Mouse (Mus musculus): ENCODE data around the gene Nup35. TPM values are rescaled to one million over a fixed set of nuclear protein-coding genes. Genes with fewer than 3 reads are reported as not detected.

Nup35 gene
- polyA plus RNA-seq (2012; rRNA removed) = 19.4 and 19.7 TPM in 2 replicates

DNA sequence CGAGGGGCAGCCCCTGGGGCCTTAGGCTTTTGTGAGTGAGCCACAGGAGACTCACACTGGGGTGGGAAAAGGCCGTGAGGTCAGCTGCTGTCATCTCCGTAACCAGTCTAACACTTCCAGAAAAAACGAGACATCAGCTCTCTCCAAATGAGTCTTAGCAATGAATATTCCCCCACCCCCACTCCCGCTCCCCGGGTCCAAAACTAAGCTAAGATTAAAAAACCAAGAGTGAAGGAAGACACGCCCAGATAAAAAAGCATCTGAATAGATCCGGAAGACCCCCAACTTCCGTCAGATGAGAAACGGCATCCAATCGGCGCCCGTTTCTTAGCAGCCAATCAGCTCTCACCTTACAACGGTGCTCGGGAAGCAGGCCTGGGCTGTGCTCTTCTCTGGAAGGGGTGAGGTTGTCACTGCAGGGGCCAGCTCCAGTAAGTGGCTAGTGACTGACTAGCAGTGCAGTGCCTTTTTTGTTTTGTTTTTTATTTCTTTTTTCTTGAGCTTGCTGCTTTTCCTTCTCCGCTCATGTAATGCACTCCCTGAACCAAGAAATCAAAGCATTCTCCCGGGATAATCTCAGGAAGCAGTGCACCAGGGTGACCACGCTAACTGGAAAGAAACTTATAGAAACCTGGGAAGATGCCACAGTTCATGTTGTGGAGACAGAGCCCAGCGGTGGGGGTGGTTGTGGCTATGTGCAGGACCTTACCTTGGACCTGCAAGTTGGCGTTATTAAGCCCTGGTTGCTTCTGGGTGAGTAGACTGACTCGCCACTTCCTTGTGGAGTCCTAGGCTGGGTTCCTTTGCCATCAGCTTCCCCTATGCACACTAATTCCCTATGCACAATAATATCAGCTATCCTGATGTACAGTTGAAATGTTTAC, at the start of gene Nup35, which contains the start of gene Dusp19:
Nup35 (plus strand) TSS at position 383 of the 884 bp plus-strand sequence.
Dusp19 (plus strand) TSS at position 192 of the 884 bp plus-strand sequence.
- peak; percentile 75 for DNase-seq (ENCODE audit: low read depth, low spot score)
- WGBS = 1% methylated on average over 21 of the region's 21 CpGs

DNA sequence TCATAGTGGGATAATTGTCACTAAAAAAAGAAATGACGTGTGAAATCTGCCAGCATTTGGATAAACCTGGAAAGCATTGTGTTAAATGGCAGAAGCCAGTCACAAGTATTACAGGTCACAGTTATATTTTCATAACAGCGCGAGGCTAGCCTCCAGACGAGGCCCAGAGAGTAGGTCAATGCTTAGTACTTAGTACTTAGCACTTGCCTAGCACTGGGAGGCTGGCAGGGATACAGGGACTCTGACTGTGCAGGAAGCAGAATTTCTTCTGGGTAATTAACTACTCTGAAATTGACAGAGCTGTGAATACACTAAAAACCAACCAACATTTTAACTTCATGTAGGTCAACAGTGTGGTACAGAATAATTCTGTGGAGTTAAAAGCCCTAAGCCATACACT, 49.6 kb upstream of the Nup35 start:
- WGBS = 88% methylated on average over 4 of the region's 4 CpGs
- DNase-seq (ENCODE audit: low read depth, low spot score) = no peak

DNA sequence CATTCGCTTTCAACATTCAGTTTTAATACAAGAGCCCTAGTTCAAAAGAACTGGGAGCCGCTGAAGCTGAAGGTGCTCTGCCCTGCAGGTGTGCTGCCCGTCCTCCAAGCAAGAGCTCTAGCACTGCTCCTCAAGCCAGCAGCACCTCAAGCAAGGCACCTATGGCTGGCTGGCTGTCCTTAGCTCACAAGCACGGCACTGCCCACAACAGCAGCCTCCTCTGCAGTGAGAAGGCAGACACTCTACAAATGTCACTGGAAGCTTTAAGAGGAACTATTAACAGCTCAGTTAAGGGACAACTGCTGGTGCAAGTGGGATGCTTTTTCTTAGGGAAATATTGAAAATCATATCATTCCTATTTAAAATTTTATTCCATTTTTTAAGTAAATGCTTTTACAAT, 46.4 kb upstream of the Nup35 start:
- no peak for DNase-seq (ENCODE audit: low read depth, low spot score)
- WGBS = 67% methylated on average over 4 of the region's 4 CpGs

DNA sequence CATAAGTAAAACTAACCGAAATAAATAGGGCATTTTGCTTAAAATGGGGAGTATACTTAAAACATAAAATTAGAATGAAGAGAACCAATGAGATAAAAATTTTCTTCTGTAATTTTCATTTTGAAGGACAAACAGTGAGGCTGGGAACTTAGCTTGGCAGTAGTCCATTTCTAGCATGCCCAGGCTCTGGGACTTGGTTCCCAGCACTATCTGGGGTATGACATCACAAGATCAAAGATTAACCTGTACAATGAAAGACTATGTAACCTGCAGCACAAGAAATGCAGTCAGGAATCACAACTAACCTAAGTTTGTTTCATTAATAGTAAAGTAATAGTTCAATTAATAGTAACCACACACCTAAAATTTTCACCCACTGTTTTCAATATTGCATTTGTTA, 39.8 kb upstream of the Nup35 start:
- WGBS = 96% methylated on average over 1 of the region's 1 CpGs
- no peak for DNase-seq (ENCODE audit: low read depth, low spot score)

DNA sequence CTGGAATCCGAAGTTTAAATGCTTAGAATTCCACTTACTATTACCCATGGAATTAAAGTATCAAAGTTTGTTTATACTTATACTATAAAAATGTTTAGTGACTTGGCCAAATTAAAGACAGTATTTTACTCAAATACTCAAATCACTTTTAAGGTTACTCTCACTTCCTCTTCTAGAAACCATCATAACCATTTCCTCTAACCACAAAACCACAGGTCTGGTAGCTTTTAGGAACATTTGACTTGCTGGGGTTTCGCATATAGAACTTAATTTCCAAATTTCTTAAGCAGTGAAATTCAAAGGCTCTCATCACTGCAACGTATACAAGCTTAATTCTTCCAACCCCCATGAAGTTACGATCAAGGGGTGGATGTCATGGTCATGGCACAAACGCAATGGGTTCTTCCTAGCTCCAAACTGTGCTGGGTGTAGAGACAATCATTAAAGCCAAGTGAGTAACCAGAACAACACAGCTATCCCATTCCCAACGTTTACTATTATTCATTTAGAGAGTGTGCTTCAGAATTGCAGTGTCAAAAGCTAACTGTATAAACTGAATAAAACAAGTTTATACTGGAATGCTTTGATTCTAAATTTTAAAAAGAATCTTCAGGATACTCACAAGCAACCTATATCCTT, 37.7 kb upstream of the Nup35 start:
- DNase-seq (ENCODE audit: low read depth, low spot score) = no peak
- 10% methylated on average over 6 of the region's 6 CpGs for WGBS

DNA sequence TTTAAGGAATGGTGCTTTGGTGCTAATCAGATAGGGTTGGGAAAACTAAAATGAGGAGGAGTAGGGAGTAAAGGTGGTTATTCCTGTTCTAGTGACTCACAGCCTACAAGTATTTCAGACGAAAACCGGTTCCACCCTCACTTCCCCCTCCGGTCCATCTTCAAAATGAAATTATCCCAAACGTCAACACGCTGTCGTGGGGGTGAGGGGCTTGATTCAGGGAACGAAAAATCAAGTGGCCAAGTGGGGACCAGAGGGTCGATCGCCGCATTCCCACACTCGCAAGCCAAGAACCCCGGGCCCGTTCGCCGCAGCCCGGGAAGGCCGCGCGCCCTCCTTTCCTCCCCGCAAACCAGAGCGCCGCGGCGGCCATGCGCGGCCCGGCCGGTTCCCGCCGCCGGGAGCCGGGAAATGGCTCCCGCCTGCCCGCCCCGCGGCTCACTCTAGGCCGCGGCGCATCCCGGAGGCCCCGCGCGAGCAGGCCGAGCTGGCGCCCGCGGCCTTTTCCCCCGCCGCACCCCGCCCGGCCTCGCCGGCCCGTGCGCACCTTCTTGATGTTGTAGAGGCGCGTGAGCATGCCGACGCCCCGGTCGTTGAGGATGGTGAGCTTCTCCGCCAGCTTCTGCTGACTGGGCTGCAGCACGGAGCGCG, 36.6 kb upstream of the Nup35 start:
- no peak for DNase-seq (ENCODE audit: low read depth, low spot score)
- under 1% methylated on average over 65 of the region's 65 CpGs for WGBS

DNA sequence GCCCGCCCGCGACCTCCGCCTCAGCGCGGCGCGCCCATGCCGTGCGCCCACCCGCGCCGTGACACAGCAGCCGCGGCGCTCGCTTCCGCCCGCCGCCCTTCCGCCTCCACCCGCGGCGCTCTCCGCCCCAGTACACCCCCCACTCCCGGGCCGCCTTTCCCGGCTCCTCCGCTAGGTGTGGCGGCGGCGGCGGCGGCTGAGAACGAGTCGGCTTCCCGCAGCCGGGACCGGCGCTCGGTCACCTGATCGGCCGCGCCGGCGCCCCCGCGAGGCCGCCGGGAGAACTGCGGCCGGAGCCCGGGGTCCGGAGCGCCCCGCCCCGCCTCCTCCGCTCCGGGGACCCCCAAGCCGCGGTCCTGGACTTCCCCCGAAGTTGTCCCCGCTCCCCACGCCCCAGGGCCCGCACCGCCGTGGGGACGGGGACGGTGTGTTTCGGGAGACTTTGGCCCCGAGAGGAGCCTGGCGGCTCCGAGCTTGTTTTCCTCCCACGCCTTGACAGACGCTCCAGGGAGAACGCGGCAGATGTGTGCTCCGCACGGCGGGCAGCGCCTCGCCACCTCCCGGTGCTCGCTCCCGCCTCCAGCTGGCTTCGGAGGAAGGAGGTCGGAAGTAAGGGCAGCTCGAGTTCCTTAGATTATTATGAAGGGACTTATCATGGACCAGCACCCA, 35.9 kb upstream of the Nup35 start, which contains the start of gene Nckap1:
Nckap1 (minus strand) TSS at position 338 of the 669 bp plus-strand sequence.
- DNase-seq (ENCODE audit: low read depth, low spot score) = no peak
- under 1% methylated on average over 76 of the region's 88 CpGs for WGBS

DNA sequence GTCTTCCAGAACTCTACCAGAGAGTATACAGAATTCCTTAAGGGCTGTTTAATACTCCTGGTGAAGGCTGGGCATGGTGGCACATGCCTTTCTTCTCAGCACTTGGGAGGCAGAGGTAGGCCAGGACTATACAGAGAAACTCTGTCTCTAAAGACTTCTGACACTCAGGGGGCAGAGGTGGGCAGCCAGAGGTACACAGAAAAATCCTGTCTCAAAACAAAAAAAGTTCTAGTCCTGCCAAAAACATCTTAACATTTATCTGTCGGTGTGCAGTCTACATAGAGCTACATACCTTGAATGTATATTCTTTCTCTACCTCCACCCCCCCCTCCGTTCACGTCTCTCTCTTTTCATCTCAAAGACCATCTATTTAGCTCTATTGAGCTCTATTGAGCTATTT, 34.7 kb upstream of the Nup35 start:
- 96% methylated on average over 3 of the region's 3 CpGs for WGBS
- DNase-seq (ENCODE audit: low read depth, low spot score) = no peak

DNA sequence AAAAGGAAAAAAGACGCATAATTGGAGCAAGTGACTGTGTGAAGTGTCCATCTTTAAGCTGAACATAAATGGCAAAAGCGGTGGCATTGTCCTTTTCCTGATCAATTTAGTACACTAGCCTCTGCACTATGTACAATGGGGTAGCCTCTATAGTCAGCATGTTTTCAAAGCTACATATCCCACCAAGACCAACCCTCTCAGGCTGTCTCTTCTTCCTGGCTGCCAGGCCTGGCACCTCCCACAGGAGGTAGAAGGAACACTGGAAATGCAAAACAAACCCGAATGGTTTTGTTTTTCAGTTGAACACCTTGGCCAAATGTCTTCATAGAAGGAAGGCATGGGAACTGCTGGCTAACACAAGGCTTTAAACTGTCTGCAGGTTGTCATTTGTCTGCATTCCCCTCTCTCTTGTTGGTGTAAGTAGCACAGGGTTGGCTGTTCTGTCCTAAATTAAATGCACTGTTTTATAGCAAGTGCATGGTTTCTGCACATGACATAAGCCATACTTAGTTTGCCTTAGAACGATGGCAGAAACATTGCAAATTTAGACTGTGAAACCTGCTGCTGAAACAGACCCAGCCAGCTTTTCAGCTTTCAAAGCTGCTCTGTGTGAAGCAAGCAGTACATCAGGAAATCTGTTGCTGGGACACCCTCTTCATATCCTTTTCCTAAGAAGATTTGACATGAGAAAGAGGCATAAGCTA, 22.7 kb upstream of the Nup35 start:
- WGBS = 65% methylated on average over 4 of the region's 4 CpGs
- no peak for DNase-seq (ENCODE audit: low read depth, low spot score)

DNA sequence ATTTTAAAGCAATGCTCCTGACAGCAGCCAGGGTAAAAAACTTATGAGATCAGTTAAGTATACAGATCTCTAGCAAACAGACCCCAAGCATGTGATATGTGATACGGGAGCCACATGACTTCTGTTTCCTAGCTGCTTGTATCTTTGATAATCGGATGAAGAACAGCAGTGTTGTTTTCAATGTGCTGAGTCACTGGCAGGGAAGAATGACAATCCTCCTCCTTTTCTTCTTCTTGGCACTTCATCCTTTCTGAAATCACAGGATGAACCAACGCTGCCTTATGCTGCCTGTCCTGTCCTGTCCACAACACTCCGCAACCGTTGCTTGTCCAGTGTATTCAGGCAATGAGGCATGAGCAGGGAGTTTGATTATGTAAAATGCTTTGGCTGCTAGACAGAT, 20.1 kb upstream of the Nup35 start:
- DNase-seq (ENCODE audit: low read depth, low spot score) = no peak
- 75% methylated on average over 5 of the region's 5 CpGs for WGBS

DNA sequence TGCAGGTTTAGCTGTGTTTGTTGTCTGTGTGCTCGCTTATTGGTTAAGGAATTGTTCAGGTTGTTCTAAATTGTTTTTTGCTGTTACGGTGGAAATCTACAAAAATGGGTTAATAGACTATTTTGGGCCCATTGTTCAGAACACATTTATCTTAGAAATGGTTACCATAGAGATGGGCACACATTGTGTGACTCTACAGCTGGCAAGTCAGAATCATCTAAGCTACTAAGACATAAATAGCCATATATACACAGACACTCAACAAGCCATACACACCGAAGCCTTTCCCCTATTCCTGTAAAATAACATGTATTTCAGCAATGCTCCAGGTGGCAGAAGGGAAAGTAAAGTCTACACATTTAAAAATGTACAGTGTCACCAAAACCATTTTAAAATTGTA, 17.2 kb upstream of the Nup35 start:
- WGBS = 81% methylated on average over 3 of the region's 3 CpGs
- no peak for DNase-seq (ENCODE audit: low read depth, low spot score)

DNA sequence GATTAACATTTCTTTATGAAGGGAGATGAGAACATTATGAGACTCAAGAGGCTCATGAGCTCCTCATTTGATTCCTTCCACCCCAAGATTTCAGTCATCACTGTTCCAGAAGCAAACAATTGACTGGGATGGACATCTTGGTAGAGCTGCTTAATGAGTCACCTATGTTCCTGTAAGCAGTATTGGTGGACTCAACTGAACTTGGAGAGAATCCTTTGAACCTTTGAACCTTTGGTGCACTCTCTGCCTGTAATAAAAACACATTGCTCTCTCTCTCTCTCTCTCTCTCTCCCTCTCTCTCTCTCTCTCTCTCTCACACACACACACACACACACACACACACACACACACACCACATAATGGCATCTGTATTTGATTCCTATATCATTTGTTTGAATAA, 16.4 kb upstream of the Nup35 start:
- DNase-seq (ENCODE audit: low read depth, low spot score) = no peak

DNA sequence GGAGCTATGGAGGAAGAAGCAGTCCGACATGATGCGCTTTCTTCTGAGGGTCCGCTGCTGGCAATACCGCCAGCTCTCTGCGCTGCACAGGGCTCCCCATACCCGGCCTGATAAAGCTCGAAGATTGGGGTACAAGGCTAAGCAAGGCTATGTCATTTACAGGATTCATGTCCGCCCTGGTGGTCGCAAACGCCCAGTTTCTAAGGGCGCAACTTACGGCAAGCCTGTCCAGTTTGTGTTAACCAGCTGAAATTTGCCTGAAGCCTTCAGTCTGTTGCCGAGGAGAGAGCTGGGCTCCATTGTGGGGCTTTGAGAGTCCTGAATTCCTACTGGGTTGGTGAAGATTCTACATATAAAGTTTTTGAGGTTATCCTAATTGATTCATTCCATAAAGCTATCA, 14.3 kb upstream of the Nup35 start:
- WGBS = 91% methylated on average over 13 of the region's 13 CpGs
- DNase-seq (ENCODE audit: low read depth, low spot score) = no peak

DNA sequence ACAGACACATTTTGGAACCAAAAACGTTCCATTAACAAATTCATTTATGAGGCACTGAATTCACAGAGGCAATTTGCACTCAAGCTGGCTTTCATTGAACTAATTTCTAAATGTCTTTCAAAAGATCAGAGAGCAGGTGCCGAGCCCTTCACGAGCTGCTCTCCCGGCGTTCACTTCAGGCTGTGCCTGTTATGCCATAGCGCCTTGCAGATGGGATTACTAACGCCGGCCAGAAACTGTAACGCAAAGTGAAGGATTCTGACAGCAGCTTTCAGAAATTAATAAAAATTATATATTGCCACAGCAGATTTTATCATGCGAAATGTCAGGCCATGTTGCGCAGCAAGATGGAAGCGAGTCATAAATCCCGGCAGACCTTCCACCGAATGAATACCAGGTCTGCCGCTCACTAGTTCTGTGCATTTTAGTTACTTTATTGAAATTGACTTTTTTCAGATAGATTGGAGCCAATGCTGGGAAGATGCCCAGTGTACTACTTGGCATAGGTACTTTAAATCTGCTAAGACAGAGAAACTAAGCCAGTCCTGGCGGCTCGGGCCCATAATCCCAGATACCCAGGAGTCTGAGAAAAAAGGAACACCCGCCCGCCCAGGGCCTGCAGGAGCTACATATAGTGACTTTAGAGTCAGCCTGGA, 13.1 kb upstream of the Nup35 start:
- DNase-seq (ENCODE audit: low read depth, low spot score) = no peak
- WGBS = 89% methylated on average over 19 of the region's 19 CpGs

DNA sequence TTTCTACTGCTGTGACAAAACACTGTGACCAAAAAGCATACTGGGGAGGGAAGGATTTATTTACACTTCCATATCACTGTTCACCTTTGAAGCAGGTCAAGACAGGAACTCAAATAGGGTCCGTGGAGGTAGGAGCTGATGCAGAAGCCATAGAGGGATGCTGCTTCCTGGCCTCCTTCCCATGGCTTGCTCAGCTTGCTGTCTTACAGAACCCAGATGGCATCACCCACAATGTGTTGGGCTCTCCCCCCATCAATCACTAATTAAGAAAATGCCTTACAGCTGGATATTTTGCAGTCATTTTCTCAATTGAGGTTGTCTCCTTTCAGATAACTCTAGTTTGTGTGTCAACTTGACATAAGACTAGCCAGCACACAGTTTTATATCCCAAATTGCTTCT, 4.8 kb upstream of the Nup35 start:
- 39% methylated on average over 1 of the region's 1 CpGs for WGBS
- no peak for DNase-seq (ENCODE audit: low read depth, low spot score)

DNA sequence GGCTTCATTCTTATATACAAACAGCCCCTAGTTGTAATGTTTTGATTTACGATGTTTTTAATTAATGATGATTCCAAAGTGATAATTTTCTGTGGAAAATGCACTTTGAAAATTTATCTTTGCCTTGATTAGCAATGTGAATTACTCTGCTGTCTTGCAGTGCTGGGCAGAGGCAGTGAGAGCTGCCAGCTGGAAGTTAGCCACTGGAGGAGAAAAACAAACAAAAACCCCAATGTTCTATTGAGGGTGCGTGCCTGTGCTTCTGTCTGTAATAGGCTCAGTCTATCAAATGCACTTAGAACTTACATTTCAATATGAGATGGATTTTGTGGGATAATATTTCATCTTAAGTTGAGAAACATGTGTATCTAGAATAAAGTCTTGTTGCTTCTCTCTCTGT, 4.2 kb upstream of the Nup35 start:
- DNase-seq (ENCODE audit: low read depth, low spot score) = no peak
- WGBS = 56% methylated on average over 2 of the region's 2 CpGs

DNA sequence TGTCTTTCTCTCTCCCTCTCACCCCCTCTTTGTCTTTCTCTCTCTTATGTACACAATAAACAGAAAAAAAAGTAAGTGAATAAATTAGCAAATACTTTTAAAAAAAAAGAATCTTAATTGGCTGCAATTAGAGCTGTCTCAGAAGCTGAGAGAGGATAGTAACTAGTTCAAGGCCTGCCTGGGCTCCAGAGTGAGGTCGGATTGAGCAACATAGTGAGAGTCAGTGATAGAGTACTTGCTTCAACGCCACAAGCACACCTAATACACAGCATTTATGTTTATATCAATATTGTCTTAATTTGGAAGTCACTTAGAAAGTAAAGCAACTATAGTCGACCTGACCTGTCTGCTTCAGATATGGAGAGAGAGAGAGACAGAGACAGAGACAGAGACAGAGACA, 2.0 kb downstream of the Nup35 start:
- WGBS = 88% methylated on average over 3 of the region's 3 CpGs
- DNase-seq (ENCODE audit: low read depth, low spot score) = no peak

DNA sequence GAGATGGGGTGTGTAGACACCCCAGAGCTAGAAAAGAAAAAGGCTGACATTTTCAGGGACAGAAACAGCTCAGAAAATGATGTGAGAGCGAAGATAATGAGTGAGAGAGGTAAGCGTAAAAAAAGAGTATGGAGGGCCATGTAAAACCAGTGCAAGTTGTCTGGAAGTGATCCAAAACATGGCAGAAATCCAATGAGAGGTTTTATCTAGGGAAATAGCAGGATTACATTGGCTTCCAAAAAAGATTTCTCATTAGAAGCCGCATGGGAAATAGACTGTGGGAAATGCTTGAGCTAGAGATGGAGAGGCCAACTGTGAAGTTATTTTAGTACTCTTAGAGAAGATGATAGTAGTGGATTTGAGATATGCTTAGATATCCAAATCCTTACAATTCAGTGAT, 4.9 kb downstream of the Nup35 start:
- DNase-seq (ENCODE audit: low read depth, low spot score) = no peak
- 93% methylated on average over 3 of the region's 3 CpGs for WGBS

DNA sequence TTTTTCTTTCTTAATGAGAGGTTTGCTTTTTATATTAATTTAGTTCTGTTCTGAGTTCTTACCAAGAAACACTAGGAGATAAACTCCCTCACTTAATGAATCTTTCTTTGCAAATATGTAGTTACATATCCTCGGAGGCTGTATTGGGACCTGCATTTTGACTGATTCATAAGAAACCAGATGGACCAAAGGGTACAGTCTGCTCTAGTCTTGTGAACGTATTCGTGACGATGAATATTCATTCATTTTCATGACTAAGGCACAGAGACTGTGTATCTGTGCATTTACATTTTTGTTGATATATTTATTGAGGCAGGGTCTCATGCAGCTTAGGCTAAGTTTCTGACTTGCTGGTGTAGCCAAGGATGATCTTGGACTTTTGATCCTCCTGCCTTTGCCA, 7.5 kb downstream of the Nup35 start:
- WGBS = 95% methylated on average over 4 of the region's 4 CpGs

More for the DNA sequence above, 7.5 kb downstream of the Nup35 start:
- DNase-seq (ENCODE audit: low read depth, low spot score) = no peak

Data from large intestine, adult 2 months (tissue).